Mouse (Mus musculus) limb, embryonic 14.5 days (tissue): ENCODE data around the gene Gm14137. TPM values are rescaled to one million over a fixed set of nuclear protein-coding genes. Genes with fewer than 3 reads are reported as not detected.

Source experiments
- ATAC-seq: fragments of 200-750 bp; cut with Nextera tagmentation; 2 replicates; pipeline ENCODE4 v1.8.0; 2017; ENCODE audit warnings: low read depth, moderate number of reproducible peaks, moderate TSS enrichment; ENCODE audit not compliant: low FRiP score
- DNase-seq: peaks from one replicate; pipeline ENCODE4 v3.0.0-alpha.2; 2015; ENCODE audit warnings: low spot score
- H3K27ac ChIP-seq: fragments of 300-500 bp; sonication (generic); replicated peaks from 2 replicates; pipeline ENCODE4 v1.5.1; 2014; ENCODE audit warnings: low read depth, mild to moderate bottlenecking, low read length, moderate library complexity, mixed read lengths
- H3K27me3 ChIP-seq: fragments of 300-500 bp; sonication (generic); 2 replicates; pipeline ENCODE4 v1.6.1; 2014; ENCODE audit warnings: low read length, mixed read lengths; ENCODE audit not compliant: control insufficient read depth, insufficient read depth
- H3K36me3 ChIP-seq: fragments of 300-500 bp; sonication (generic); 2 replicates; pipeline ENCODE4 v1.6.1; 2014; ENCODE audit warnings: mild to moderate bottlenecking, low read length, moderate library complexity, mixed read lengths; ENCODE audit not compliant: control insufficient read depth, insufficient read depth
- H3K4me1 ChIP-seq: fragments of 300-500 bp; sonication (generic); 2 replicates; pipeline ENCODE4 v1.6.1; 2014; ENCODE audit warnings: antibody characterized with exemption, low read length, mixed read lengths; ENCODE audit not compliant: control insufficient read depth, insufficient read depth
- H3K4me2 ChIP-seq: fragments of 300-500 bp; sonication (generic); replicated peaks from 2 replicates; pipeline ENCODE4 v1.6.1; 2014; ENCODE audit warnings: low read depth, mild to moderate bottlenecking, low read length, moderate library complexity; ENCODE audit not compliant: severe bottlenecking
- H3K4me3 ChIP-seq: fragments of 300-500 bp; sonication (generic); replicated peaks from 2 replicates; pipeline ENCODE4 v1.5.1; 2014; ENCODE audit warnings: low read length
- H3K9ac ChIP-seq: fragments of 300-500 bp; sonication (generic); 2 replicates; pipeline ENCODE4 v1.6.1; 2014; ENCODE audit warnings: mild to moderate bottlenecking, low read depth, low read length, moderate library complexity; ENCODE audit not compliant: severe bottlenecking
- H3K9me3 ChIP-seq: fragments of 300-500 bp; sonication (generic); 2 replicates; pipeline ENCODE4 v1.6.1; 2016; ENCODE audit warnings: low read length; ENCODE audit not compliant: control insufficient read depth
- POLR2A ChIP-seq: fragments of 200-500 bp; IDR thresholded peaks from 2 replicates; pipeline ENCODE4 v1.8.0; 2012; ENCODE audit warnings: inconsistent platforms, mild to moderate bottlenecking, moderate library complexity, borderline replicate concordance; ENCODE audit not compliant: insufficient read depth, insufficient read length; ENCODE audit errors: extremely low read depth
- WGBS: fragments of 180-500 bp; shearing (Covaris S2); extraction: QIAGEN DNeasy Blood & Tissue Kit; methylation state at CpG from one replicate; pipeline ENCODE4 v1.1.7; 2014; 5-methylcytosine and 5-hydroxymethylcytosine counted together
- polyA plus RNA-seq, 2 experiments: library from polyadenylated mRNA; depleted of rRNA in 1 of 2; stranded (reverse) in 1 of 2; unstranded in 1 of 2; fragments of >200 nt; fragmentation: Nextera tagmentation in 1 of 2; extraction: Ambion mirVana in 1 of 2; gene quantifications; 2 replicates each; pipeline versions ENCODE4 v1.2.1 to v1.2.3; 2012 to 2014

The Gm14137 gene
- polyA plus RNA-seq, 2 experiments: 0.15 to 0.69 TPM

- 80% methylated on average over 7 of the region's 7 CpGs for WGBS
- no peak for TF ChIP-seq POLR2A
- H3K4me3 ChIP-seq: no peak overlapping the region
- H3K27me3 ChIP-seq: 0 out of 2 replicates have a peak, but pooled peaks cover under 1% of the 10 kb centered on the region
- H3K4me1 ChIP-seq: peaks cover 10% of the 10 kb centered on the region
- 0 out of 2 replicates have a peak overlapping the region, but pooled peaks have one; percentile 34 for H3K9ac ChIP-seq
- no peak overlapping the region for H3K4me2 ChIP-seq
- DNase-seq: no peak
- no peak for ATAC-seq
- H3K9me3 ChIP-seq: no peaks in the 10 kb centered on the region
- H3K36me3 ChIP-seq: peaks cover 22% of the 10 kb centered on the region
- H3K27ac ChIP-seq: no peak overlapping the region
Observed at GRCm38 (mm10) chr2:119172446-119172845, 1.9 kb upstream of the Gm14137 start.

GRCm38 (mm10) chr2:119172862-119173576 lies 1.3 kb upstream of the Gm14137 start:
- H3K9ac ChIP-seq: peak overlapping the region; percentile 34; the same call in 1 of the 2 replicates
- no peak for DNase-seq
- 14% methylated on average over 13 of the region's 13 CpGs for WGBS

GRCm38 (mm10) chr2:119174866-119175265 lies 557 bp downstream of the Gm14137 start:
- 63% methylated on average over 14 of the region's 14 CpGs for WGBS
- Histone ChIP-seq H3K4me2 (no peak overlapping the region), H3K27ac (no peak overlapping the region), H3K4me1 (peaks cover 6% of the 10 kb centered on the region; the same call in 1 of the 2 replicates), H3K4me3 (no peak overlapping the region), H3K27me3 (no peaks in the 10 kb centered on the region), H3K9ac (no peak overlapping the region; the same call in 1 of the 2 replicates), H3K9me3 (no peaks in the 10 kb centered on the region), H3K36me3 (peaks cover 37% of the 10 kb centered on the region)
- TF ChIP-seq POLR2A: no peak
- DNase-seq (no peak), ATAC-seq (no peak)

More at GRCm38 (mm10) chr2:119172862-119173576, 1.3 kb upstream of the Gm14137 start:
- no peaks in the 10 kb centered on the region for H3K9me3 ChIP-seq
- H3K27ac ChIP-seq: 0 out of 2 replicates have a peak overlapping the region, but pooled peaks have one; percentile 19
- TF ChIP-seq POLR2A: no peak
- peaks cover 6% of the 10 kb centered on the region for H3K4me1 ChIP-seq
- H3K4me2 ChIP-seq: no peak overlapping the region
- peaks cover 24% of the 10 kb centered on the region for H3K36me3 ChIP-seq
- ATAC-seq: no peak
- H3K4me3 ChIP-seq: no peak overlapping the region
- H3K27me3 ChIP-seq: no peaks in the 10 kb centered on the region

DNA sequence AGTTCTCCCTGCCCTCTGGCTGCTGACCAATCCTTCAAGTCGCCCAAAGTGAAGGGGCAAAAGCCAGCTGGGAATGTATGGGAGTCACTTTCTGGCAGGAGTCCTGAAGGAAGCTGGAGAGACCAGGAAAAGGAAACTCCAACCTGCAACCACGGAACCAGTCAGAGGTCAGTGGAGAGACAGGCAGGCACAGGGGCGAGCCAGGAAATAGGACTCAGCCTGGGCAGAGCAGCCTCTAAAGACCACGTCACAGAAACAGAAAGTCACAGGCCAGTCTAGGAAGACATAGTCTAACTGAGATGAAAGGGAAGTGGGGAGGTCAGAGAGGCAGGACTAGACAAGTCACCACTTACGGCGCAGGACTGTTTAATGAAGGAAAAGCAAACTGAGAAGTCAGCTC lies 1.3 kb downstream of the Gm14137 start:
- no peak for ATAC-seq
- no peak for TF ChIP-seq POLR2A
- no peak for DNase-seq
- H3K27ac ChIP-seq: no peak overlapping the region
- no peak overlapping the region for H3K4me2 ChIP-seq
- H3K27me3 ChIP-seq: no peaks in the 10 kb centered on the region
- H3K9ac ChIP-seq: no peak overlapping the region; the same call in 1 of the 2 replicates
- H3K4me3 ChIP-seq: no peak overlapping the region
- peaks cover 44% of the 10 kb centered on the region for H3K36me3 ChIP-seq
- H3K4me1 ChIP-seq: peaks cover 6% of the 10 kb centered on the region; the same call in 1 of the 2 replicates
- H3K9me3 ChIP-seq: no peaks in the 10 kb centered on the region
- 59% methylated on average over 6 of the region's 6 CpGs for WGBS

DNA sequence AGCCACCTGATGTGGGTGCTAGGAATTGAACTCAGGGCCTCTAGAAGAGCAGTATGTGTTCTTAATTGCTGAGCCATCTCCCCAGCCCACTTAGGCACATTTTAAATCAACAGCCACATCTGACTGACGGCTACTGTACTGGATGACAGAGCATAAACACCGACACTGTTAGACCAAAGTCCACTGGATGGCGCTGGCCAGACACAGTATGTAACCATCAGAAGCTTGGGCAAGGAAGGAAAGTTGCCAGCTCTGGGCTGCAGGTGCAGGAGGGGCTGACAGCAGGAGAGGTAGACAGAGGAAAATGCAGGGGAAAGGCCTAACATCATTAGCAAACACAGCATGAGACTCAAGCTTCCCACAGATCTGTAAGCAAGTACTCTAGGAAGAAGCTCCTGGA lies 2.5 kb downstream of the Gm14137 start:
- Histone ChIP-seq H3K36me3 (peaks cover 48% of the 10 kb centered on the region), H3K9ac (no peak overlapping the region), H3K4me2 (no peak overlapping the region), H3K27ac (no peak overlapping the region), H3K9me3 (no peaks in the 10 kb centered on the region), H3K4me3 (no peak overlapping the region), H3K27me3 (no peaks in the 10 kb centered on the region), H3K4me1 (peaks cover 6% of the 10 kb centered on the region; the same call in 1 of the 2 replicates)
- DNase-seq: no peak
- ATAC-seq: no peak
- WGBS: 53% methylated on average over 3 of the region's 3 CpGs
- TF ChIP-seq POLR2A: no peak
